Mouse (Mus musculus) CH12.LX (cell line): Measurements from ENCODE around the gene Tmem140. TPM values are rescaled to one million over a fixed set of nuclear protein-coding genes. Genes with fewer than 3 reads are reported as not detected.

Experiments used
- DNase-seq: peaks from one replicate; pipeline ENCODE4 v3.0.0-alpha.2; 2013; ENCODE audit errors: extremely low read depth
- H3K27ac ChIP-seq: 2 replicates; pipeline ENCODE4 v1.5.1; 2012; ENCODE audit warnings: low read depth, mild to moderate bottlenecking, control low read depth, moderate library complexity; ENCODE audit not compliant: insufficient read depth
- H3K27me3 ChIP-seq: replicated peaks from 2 replicates; pipeline ENCODE3; 2012; ENCODE audit warnings: inconsistent platforms
- H3K36me3 ChIP-seq, 2 experiments: replicated peaks in 1 of 2; 2 replicates each; pipeline versions ENCODE3 to v1.6.1; 2012; ENCODE audit warnings: inconsistent platforms in 1 of 2, low read length in 1 of 2, mild to moderate bottlenecking in 1 of 2, mixed read lengths in 1 of 2, moderate library complexity in 1 of 2; ENCODE audit not compliant: control insufficient read depth in 1 of 2, insufficient read depth in 1 of 2
- H3K4me1 ChIP-seq, 2 experiments: 2 replicates each; pipeline ENCODE4 v1.6.1; 2012; ENCODE audit warnings: inconsistent platforms in 1 of 2, moderate library complexity in 1 of 2; ENCODE audit not compliant: insufficient read depth in 2 of 2, control insufficient read depth in 1 of 2
- H3K4me2 ChIP-seq: 2 replicates; pipeline ENCODE4 v1.6.1; 2012; ENCODE audit warnings: low read depth, mild to moderate bottlenecking, control low read depth; ENCODE audit not compliant: poor library complexity, insufficient read depth, severe bottlenecking
- H3K4me3 ChIP-seq, 3 experiments: fragments of 150-350 bp in 1 of 3; sonication (generic) in 1 of 3; replicated peaks in 1 of 3; 2 replicates each; pipeline versions ENCODE3 to v1.5.1; 2011 to 2012; ENCODE audit warnings: low read depth in 2 of 3, low read length in 2 of 3, mild to moderate bottlenecking in 2 of 3, moderate library complexity in 2 of 3, control low read depth in 1 of 3, improper control_type of control experiment in 1 of 3, inconsistent platforms in 1 of 3, mixed read lengths in 1 of 3; ENCODE audit not compliant: poor library complexity in 1 of 3
- H3K79me2 ChIP-seq: replicated peaks from 2 replicates; pipeline ENCODE4 v1.6.1; 2012; ENCODE audit warnings: mild to moderate bottlenecking, moderate library complexity; ENCODE audit not compliant: control insufficient read depth, poor library complexity, insufficient read depth, severe bottlenecking; ENCODE audit errors: extremely low read depth
- H3K9ac ChIP-seq: 2 replicates; pipeline ENCODE4 v1.6.1; 2012; ENCODE audit warnings: low read depth, mild to moderate bottlenecking, control low read depth, moderate library complexity; ENCODE audit not compliant: insufficient read depth
- H3K9me3 ChIP-seq: replicated peaks from 2 replicates; pipeline ENCODE3; 2012; ENCODE audit warnings: low read length, inconsistent platforms, mixed read lengths
- CHD1 ChIP-seq: IDR thresholded peaks from 2 replicates; pipeline ENCODE4 v1.6.1; 2012; ENCODE audit warnings: low read depth, low read length, improper control_type of control experiment, inconsistent platforms
- CTCF ChIP-seq, 2 experiments: IDR thresholded peaks in 1 of 2; conservative IDR thresholded peaks in 1 of 2; 2 replicates each; pipeline ENCODE4 v1.5.1; 2011 to 2012; ENCODE audit warnings: low read depth in 2 of 2, low read length in 2 of 2, improper control_type of control experiment in 1 of 2, inconsistent platforms in 1 of 2, mild to moderate bottlenecking in 1 of 2, moderate library complexity in 1 of 2
- ETS1 ChIP-seq: conservative IDR thresholded peaks from 2 replicates; pipeline ENCODE4 v1.6.1; 2012; ENCODE audit warnings: low read depth, mild to moderate bottlenecking, inconsistent platforms, low read length, improper control_type of control experiment, moderate library complexity
- GABPA ChIP-seq: IDR thresholded peaks from 2 replicates; pipeline ENCODE4 v1.6.1; 2012; ENCODE audit warnings: low read depth, low read length, improper control_type of control experiment, inconsistent platforms; ENCODE audit not compliant: insufficient replicate concordance
- HCFC1 ChIP-seq: IDR thresholded peaks from 2 replicates; pipeline ENCODE4 v1.6.1; 2012; ENCODE audit warnings: low read depth, mild to moderate bottlenecking, inconsistent platforms, low read length, improper control_type of control experiment
- IRF4 ChIP-seq: IDR thresholded peaks from 2 replicates; pipeline ENCODE4 v1.6.1; 2014; ENCODE audit warnings: low read depth, mild to moderate bottlenecking, inconsistent platforms, low read length, improper control_type of control experiment
- JUN ChIP-seq: IDR thresholded peaks from 2 replicates; pipeline ENCODE4 v1.6.1; 2011; ENCODE audit warnings: low read depth, mild to moderate bottlenecking, low read length, improper control_type of control experiment, moderate library complexity; ENCODE audit not compliant: insufficient read depth
- MAFK ChIP-seq: IDR thresholded peaks from 2 replicates; pipeline ENCODE4 v1.6.1; 2011; ENCODE audit warnings: low read length, improper control_type of control experiment; ENCODE audit not compliant: insufficient replicate concordance
- MAZ ChIP-seq: IDR thresholded peaks from 2 replicates; pipeline ENCODE4 v1.6.1; 2012; ENCODE audit warnings: low read depth, mild to moderate bottlenecking, inconsistent platforms, low read length, improper control_type of control experiment, moderate library complexity
- NRF1 ChIP-seq: IDR thresholded peaks from 2 replicates; pipeline ENCODE4 v1.6.1; 2014; ENCODE audit warnings: low read depth, mild to moderate bottlenecking, inconsistent platforms, low read length, improper control_type of control experiment, moderate library complexity
- SIN3A ChIP-seq: IDR thresholded peaks from 2 replicates; pipeline ENCODE4 v1.6.1; 2012; ENCODE audit warnings: low read length, improper control_type of control experiment, inconsistent platforms
- SMC3 ChIP-seq: IDR thresholded peaks from 2 replicates; pipeline ENCODE4 v1.6.1; 2011; ENCODE audit warnings: low read depth, low read length, improper control_type of control experiment
- TBP ChIP-seq: conservative IDR thresholded peaks from 2 replicates; pipeline ENCODE4 v1.6.1; 2011; ENCODE audit warnings: low read depth, low read length, improper control_type of control experiment
- UBTF ChIP-seq: IDR thresholded peaks from 2 replicates; pipeline ENCODE4 v1.6.1; 2012; ENCODE audit warnings: low read depth, mild to moderate bottlenecking, inconsistent platforms, low read length, improper control_type of control experiment, moderate library complexity
- dilution Hi-C: fragments of 300-500 bp; cut with MboI; formaldehyde crosslinking; loops from 2 replicates; pipeline ENCODE4 v1.14.3; 2020; ENCODE audit warnings: low sequenced_read_pairs; ENCODE audit not compliant: extremely low pct_unique_long_range_greater_than_20kb, extremely low pct_ligation_motif_present
- in situ Hi-C: fragments of 300-500 bp; cut with MboI; formaldehyde crosslinking; loops from 3 replicates; pipeline ENCODE4 v1.14.3; 2019; ENCODE audit warnings: low sequenced_read_pairs, low pct_ligation_motif_present, low pct_unique_long_range_greater_than_20kb, mixed read lengths
- polyA plus RNA-seq: library from polyadenylated mRNA; unstranded; fragments of >175 nt; gene quantifications from 2 replicates; pipeline ENCODE4 v1.2.1, GENCODE M21; 2012; ENCODE audit warnings: low read depth; ENCODE audit not compliant: insufficient read length
- total RNA-seq, 2 experiments: library from RNA; depleted of rRNA; stranded (reverse); fragments of 300-350 nt in 1 of 2; fragments of >200 nt in 1 of 2; gene quantifications; 2 replicates each; pipeline ENCODE4 v1.2.3; 2012 to 2014

Tmem140 gene
- total and polyA plus RNA-seq, 3 experiments, result 1.2 to 3.6 (median 2.8) TPM

DNA sequence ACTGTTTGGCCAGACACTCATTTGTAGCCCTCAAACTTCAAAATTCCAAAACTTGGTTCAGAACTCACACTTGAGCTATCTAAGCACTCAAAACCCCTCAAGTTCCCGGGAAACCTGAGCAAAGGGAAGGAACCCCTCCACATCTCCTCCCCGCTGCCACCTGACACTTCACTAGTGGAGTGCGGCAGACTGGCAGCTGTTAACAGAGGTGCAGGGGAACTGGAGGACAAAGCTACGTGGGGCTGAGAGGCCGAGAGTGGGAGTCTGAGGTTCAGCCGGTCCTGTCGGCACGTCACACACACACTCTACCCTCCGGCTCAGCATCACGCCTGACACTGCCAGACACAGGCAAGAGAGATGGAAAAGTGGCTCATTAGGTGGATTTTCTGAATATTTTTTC is 40.9 kb downstream of the Tmem140 start:
- Histone ChIP-seq H3K4me3 (no peak overlapping the region), H3K36me3 (peaks cover 43 to 93% of the 10 kb centered on the region in 2 experiments), H3K9me3 (no peaks in the 10 kb centered on the region), H3K4me1 (peaks cover 10 to 41% of the 10 kb centered on the region in 2 experiments), H3K9ac (no peak overlapping the region), H3K27me3 (no peaks in the 10 kb centered on the region), H3K79me2 (no peaks in the 10 kb centered on the region; the same call in 1 of the 2 replicates), H3K4me2 (no peak overlapping the region), H3K27ac (no peak overlapping the region)
- in situ Hi-C loops (no loop called here), dilution Hi-C loops (no loop called here)
- TF ChIP-seq HCFC1 (no peak), SIN3A (no peak), MAZ (no peak), TBP (no peak), MAFK (no peak), CHD1 (no peak), IRF4 (no peak), NRF1 (no peak), ETS1 (no peak)
- DNase-seq, result no peak

DNA sequence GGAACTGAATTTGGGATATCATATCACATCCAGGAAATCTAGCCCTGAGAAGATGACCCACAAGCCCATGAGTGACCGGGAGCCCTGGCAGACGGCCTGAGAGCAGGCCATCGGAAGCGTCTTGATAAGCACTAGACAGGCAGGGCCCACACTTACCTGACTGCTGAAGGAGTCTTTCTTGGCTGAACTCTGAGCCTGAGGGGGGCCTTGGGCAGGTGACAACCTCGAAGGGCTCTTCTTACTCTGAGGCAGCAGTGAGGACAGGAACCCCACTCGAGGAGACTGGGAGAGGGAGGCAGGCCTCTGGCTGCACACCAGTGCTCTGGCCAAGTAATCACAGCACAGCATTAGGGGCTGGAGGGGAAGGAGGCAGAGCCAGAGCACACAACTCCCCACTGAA is 41.4 kb downstream of the Tmem140 start:
- no peaks in the 10 kb centered on the region for H3K27me3 ChIP-seq
- DNase-seq, result no peak
- TF ChIP-seq SMC3, result no peak
- no peak for TF ChIP-seq SIN3A
- TF ChIP-seq JUN, result no peak
- TF ChIP-seq HCFC1, result no peak
- no peak for TF ChIP-seq GABPA
- TF ChIP-seq, all 38 proteins: peak for 0
- Histone ChIP-seq H3K4me1 (peaks cover 10 to 46% of the 10 kb centered on the region in 2 experiments), H3K36me3 (peaks cover 38 to 91% of the 10 kb centered on the region in 2 experiments), H3K79me2 (peaks cover under 1% of the 10 kb centered on the region), H3K4me3 (no peak overlapping the region), H3K4me2 (no peak overlapping the region), H3K9ac (no peak overlapping the region), H3K27ac (no peak overlapping the region), H3K9me3 (no peaks in the 10 kb centered on the region)
- dilution Hi-C loops (no loop called here), in situ Hi-C loops (no loop called here)

DNA sequence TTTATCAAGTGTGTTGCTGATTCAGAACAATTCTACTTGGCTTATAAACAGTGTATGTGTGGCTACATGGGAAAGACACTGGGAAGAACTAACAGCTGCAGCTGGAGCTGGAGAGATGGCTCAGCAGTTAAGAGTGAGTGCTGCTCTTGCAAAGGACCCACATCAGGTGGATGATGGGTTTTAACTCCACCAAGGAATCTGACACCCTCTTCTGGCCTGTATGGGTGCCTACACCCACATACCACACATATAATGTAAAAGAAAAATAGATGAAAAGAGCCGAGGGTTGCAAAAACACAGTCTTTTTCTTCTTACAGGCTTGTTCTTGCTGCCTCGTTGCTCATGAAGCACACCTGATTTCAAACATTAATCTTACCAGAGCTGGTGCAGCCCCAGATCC is 43.2 kb downstream of the Tmem140 start:
- Histone ChIP-seq H3K9ac (no peak overlapping the region), H3K36me3 (peaks cover 32 to 75% of the 10 kb centered on the region in 2 experiments), H3K79me2 (peaks cover 6% of the 10 kb centered on the region), H3K27me3 (no peaks in the 10 kb centered on the region), H3K9me3 (no peaks in the 10 kb centered on the region), H3K27ac (no peak overlapping the region), H3K4me1 (peaks cover 10 to 51% of the 10 kb centered on the region in 2 experiments), H3K4me2 (no peak overlapping the region), H3K4me3 (no peak overlapping the region)
- TF ChIP-seq UBTF (no peak), CTCF (conservative IDR thresholded peaks at IDR 0.05 in 1 of 2, IDR thresholded peaks at IDR 0.05 in 1 of 2; ENCODE audit: low read depth in 2 of 2, low read length in 2 of 2) (peak in 1 of 2 experiments; percentile 31; a peak in 2 of 4 replicates)
- in situ Hi-C loops (no loop called here), dilution Hi-C loops (no loop called here)
- DNase-seq, result no peak
